Mouse (Mus musculus) embryonic stem cell, embryonic (primary cell): ENCODE measurements at regions not wholly inside any gene's neighbourhood (a gene's known extent, or its start where the extent isn't known, plus 50 kb on each side); places are given as distances from the start of the nearest gene placed in this dataset.

Experiments
- CTCF ChIA-PET, 4 experiments: fragments of 300-600 bp in 2 of 4; fragments of 350-600 bp in 2 of 4; sonication (Branson Sonifier 250); formaldehyde crosslinking; loops; one replicate each; lab custom pipeline; 2022; ENCODE audit warnings: inconsistent platforms in 2 of 4; lab: Charles Lee
- POLR2A ChIA-PET, 4 experiments: fragments of 300-600 bp in 2 of 4; fragments of 350-600 bp in 2 of 4; sonication (Branson Sonifier 250); formaldehyde crosslinking; loops; one replicate each; lab custom pipeline; 2022; ENCODE audit warnings: antibody characterized with exemption in 4 of 4, inconsistent platforms in 1 of 4; lab: Charles Lee

DNA sequence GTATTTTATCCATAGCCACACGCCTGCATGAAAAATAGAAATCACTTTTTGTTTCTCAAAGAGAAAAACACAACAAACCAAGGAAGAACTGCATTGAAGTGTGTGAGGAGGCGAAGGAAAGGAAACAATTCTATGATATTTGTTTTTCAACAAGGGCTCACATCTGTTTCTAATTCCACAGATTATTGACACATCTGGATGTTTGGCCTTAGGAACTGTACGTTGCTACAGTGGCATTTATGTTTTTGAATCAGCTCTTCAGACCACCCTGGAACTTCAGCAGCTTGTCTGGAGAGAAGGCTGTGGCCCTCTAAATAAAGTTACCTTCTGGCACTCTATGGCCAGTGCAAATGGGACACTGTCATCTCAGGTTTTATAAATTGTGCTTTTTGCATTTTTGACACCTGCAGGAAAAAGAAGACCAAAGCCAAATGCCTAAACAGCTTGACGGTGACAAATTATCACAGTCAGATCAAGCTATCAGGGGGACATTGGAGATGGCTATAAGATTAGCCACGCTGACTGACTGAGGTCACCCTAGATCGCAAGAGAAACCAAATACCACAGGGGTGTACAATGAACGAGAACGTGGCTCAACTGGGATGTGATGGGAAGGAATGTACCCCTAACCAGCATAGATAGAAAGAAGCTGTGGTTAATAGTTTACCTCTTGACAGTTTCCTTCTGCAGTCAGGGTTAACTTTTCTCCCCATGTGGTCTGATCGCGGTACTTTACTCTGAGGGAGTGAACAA is 182.0 kb downstream of the Klf5 start:
- ChIA-PET POLR2A (interaction anchor here in 2 of 4 experiments (0.7 to 2.1 kb wide), 4 partner anchors 24 to 182 kb away, joined by 3 to 6 read pairs (median 4); partner anchors contain the start of gene Klf5 (in 1 of the 2)), CTCF (no interaction called here)

DNA sequence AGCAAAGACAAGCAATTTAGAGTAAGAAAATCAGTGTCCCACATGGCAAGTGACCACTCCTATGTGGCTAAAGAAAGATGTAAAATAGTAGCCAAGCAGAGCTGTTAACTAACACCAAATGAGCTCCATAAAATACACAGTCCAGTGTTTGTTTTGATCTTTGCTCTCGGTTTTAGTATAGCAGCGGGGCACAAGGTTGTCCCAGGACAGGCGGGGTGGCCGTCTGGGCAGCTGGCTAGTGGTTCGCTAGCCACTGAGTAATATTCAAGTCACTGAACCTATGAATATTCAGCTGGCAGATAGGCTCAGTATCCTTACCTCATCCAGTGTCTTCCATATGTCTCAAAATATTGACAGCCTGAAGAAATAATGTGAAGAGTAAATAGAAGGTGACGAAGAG is 189.5 kb downstream of the Klf5 start:
- POLR2A ChIA-PET = interaction anchor here in 2 of 4 experiments (0.9 to 1.5 kb wide), 3 partner anchors 22 to 52 kb away, joined by 3 to 5 read pairs (median 4); no protein-coding TSS in a partner anchor
- CTCF ChIA-PET = no interaction called here

DNA sequence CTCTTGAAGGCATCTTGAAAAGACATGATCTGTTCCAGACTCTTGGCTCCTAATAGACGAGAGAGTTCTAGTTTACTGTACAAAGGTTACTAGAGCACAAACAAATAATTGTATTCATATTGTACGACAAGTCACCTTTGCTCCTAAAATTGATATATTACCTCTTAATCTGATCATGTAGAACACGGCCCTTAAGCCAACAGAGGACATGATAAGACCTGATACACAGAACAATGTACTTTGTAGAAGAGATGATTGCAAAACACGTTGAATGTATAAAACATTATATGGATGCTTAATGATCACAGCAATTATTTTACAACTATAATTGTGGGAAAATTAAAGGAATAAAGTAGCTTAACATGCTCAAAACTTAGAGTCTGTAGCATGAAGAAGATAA is 194.7 kb downstream of the Klf5 start:
- ChIA-PET CTCF (no interaction called here), POLR2A (no interaction called here)

DNA sequence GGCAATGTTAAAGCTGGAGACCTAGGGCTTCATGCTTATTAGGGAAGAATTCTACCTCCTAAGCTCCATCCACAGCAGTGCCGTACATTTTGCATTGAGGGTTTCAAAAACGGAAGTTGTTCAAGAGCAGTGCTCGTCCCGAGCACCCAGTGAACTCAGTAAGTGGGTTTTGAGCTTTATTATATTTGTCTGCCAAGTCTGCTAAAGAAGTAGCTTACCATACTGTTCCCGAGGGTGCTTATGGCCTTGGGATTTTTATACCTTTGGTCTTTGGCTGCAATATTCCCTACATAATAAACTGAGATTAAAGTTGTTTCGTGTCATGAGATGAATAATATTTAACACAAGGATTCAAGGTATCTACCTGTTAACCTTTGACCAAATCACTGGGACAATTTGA is 195.2 kb downstream of the Klf5 start:
- ChIA-PET CTCF (no interaction called here), POLR2A (interaction anchor here in 1 of 4 experiments (0.6 kb wide), 1 partner anchor 99 kb away, joined by 3 read pairs; no protein-coding TSS in a partner anchor)

DNA sequence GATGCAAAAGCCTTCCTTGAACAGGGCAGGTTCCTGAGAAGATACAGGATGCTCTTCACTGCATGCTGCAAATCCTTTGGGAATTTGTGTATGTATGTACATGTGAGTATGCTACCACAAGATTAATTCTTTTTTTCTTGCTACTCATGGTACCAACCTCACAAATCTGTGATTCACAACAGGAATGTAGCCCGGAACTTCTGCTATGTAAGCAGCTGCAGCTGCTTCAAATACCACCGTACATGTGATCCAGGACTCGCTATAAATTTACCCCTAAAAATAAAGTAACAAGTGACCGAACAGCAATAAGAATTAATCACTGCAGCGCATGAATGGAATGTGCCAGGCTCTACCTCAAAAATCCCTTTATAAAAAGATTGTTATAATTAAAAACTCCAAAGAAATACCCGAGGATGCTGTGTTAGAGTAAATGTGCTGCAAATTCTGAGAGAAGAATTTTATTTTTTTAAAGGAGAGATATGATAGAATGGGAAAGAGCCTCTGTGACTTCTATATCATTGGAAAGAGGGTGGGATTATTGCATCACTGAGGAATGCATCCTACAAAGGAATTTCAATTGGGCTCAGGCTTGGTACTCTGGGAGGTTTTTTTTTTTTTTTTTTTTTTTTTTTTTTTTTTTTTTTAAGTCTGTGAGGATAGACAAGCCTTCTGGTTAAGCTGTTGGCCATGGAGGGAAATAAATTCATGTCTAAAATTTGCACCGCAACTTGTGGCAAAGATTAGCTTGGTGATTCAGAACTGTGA is 201.2 kb downstream of the Klf5 start:
- ChIA-PET POLR2A (interaction anchor here in 1 of 4 experiments (0.6 to 1.4 kb wide), 4 partner anchors 14 to 131 kb away, joined by 3 to 6 read pairs (median 3); no protein-coding TSS in a partner anchor), CTCF (interaction anchor here in 2 of 4 experiments (0.6 kb wide), 2 partner anchors 209 to 261 kb away, joined by 3 to 5 read pairs; no protein-coding TSS in a partner anchor)

DNA sequence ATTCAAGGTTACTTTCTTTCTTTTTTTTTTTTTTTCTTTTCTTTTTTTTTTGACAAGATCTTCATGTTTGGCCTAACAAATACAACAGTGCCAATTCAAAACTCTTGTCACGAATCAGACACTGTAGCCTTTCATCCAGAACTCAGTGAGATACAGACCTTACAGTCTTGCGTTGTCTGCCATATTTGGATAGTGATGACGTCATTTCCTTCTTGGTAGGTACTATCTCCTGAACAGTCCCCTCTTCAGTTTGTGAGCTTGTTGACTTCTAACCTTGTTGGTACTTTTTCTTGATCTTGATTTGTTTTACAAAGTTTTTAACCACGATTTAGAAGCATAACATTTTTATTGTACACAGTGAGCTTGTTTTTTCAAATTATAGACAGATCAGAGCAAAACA is 206.4 kb downstream of the Klf5 start:
- POLR2A ChIA-PET = interaction anchor here in 3 of 4 experiments (0.6 to 1.2 kb wide), 5 partner anchors 10 to 342 kb away, joined by 3 to 6 read pairs (median 4); no protein-coding TSS in a partner anchor
- CTCF ChIA-PET = interaction anchor here in 1 of 4 experiments (0.7 kb wide), 1 partner anchor 60 kb away, joined by 3 read pairs; no protein-coding TSS in a partner anchor

DNA sequence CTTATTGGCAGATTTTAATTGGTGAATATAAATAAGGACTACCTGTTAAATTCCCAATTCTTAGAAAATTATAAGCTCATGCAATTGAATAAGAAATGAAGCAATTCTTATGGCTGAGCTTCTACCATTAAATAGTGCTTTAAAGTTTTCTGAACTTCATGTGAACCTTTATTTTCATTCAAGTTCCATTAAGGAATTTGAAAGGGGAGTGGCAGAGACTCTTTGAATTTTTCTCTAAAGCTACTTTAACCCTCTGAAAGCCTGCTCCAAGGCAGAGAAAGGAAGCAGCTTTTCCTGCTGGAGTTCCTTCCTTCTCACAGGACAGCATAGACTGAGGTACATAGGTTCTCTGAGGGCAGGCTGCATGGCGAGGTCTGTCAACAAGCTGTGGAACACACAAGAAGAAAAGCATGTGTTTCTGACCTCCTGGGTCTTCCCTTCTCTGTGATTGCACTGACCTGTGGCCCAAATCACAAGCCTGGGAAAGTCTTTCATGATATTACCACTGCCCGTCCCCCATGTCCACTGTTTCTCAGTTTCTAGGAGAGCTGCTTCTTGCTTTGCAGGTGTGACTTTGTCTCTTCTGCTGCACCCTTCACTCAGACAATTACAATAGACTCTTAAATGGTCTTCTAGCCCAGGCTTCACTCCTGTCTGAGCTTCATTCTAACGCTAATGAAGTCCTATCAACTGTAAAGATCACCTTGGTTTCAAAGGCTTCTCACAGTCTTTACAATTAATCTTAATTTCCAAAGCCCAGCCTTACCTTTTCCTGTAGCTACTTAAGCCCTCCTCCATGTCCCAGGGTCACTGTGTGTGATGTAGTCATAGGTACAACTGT is 211.4 kb downstream of the Klf5 start:
- ChIA-PET CTCF (interaction anchor here in 1 of 4 experiments (1.0 kb wide), 1 partner anchor 368 kb away, joined by 3 read pairs; no protein-coding TSS in a partner anchor), POLR2A (interaction anchor here in 3 of 4 experiments (0.6 to 2.2 kb wide), 66 partner anchors 9 to 551 kb away, joined by 3 to 18 read pairs (median 4); partner anchors contain the start of genes Dis3 (in 2 of the 3), Klf5 (in 2 of the 3) and Pibf1 (in 2 of the 3))

DNA sequence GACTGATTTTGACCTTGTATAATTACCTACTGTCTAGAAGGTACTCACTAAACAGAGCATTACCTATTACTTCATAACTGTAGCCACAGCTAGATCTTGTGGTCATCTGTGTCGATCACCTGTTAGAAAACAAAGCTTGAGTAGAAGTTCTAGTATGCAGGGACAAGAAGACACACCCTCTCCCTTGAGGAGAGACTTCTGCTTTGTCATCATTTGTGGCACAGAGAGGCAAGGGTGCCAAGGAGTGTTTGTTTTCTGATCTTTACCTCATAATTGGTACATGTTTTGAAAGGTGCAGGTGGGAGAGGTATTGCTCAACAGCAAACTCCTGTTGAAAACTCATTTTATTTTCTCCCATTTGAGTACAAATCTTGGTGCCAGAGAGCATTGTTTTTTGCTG is 217.0 kb downstream of the Klf5 start:
- CTCF ChIA-PET = no interaction called here
- POLR2A ChIA-PET = interaction anchor here in 1 of 4 experiments (1.2 to 1.6 kb wide), 3 partner anchors 174 to 191 kb away, joined by 3 read pairs; no protein-coding TSS in a partner anchor

DNA sequence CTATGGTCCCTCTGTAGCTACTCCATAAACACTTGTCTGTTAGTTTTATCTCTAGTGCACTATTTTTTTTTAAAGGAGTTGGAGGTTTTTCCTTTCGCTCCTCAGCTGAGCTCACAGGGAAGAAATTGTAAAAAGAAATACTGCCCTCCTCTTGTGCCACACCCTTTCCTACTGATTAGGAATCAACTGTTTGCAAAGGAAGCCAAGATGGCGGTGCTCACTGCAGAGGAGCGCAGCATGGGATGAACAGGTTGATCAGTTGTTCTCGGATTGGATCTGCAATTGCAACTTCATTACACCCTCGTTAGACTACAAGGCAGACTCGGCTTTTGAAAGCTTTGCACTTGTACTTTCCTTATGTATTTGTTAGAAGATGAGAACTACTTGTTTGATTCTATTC is 218.2 kb downstream of the Klf5 start:
- ChIA-PET POLR2A (interaction anchor here in 2 of 4 experiments (0.9 to 1.6 kb wide), 7 partner anchors 10 to 218 kb away, joined by 3 to 4 read pairs (median 3); partner anchors contain the start of gene Klf5 (in 1 of the 2)), CTCF (no interaction called here)

DNA sequence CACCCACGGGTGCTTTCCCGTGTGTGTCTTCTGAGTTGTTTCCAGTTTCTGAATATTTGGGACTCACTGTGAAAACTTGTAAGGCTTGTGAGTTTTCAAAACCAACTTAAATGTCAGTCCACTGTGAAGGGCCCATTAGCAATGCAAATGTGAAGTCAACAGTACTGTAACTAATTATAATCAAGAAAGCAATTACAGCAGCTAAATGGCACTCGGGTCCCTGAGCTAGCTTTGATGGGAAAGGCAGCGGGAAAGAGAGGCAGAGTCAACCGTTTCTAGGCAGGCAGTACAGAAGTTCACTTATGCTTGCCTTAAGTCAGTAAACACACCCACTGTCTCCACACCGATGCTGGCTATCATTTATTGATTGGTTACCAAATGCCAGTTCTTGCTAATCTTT is 221.9 kb downstream of the Klf5 start:
- ChIA-PET POLR2A (interaction anchor here in 1 of 4 experiments (2.0 kb wide), 1 partner anchor 10 kb away, joined by 7 read pairs; no protein-coding TSS in a partner anchor), CTCF (no interaction called here)

DNA sequence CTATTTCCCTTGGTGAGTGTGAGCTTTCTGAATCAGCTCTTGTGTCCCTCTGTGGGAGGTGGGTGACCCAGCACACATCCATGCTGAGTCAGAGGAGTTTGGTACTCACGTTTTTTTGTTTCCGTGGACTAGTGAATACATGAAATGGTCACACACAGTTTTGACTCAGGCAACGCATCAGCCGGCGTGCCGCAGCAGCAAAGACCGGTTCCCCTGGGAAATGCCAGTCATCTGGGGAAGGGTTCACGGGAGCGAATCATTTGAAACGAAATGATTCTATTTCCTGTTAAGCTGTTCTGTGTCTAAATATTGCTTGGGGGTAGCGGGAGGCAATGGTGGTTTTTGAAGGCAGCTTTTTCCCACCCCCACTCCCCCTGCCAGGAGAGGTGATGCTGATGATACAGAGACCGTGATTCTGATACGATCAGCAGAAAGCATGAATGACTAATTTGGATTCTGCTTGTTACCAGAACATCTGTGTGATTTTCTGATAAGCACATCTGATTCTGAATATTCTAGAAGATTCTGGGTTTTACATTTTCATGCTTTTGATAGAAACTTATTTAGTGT is 223.5 kb downstream of the Klf5 start:
- POLR2A ChIA-PET = interaction anchor here in 2 of 4 experiments (1.1 to 2.0 kb wide), 4 partner anchors 11 to 249 kb away, joined by 3 to 8 read pairs (median 5); no protein-coding TSS in a partner anchor
- CTCF ChIA-PET = interaction anchor here in 1 of 4 experiments (0.6 kb wide), 1 partner anchor 70 kb away, joined by 3 read pairs; no protein-coding TSS in a partner anchor

DNA sequence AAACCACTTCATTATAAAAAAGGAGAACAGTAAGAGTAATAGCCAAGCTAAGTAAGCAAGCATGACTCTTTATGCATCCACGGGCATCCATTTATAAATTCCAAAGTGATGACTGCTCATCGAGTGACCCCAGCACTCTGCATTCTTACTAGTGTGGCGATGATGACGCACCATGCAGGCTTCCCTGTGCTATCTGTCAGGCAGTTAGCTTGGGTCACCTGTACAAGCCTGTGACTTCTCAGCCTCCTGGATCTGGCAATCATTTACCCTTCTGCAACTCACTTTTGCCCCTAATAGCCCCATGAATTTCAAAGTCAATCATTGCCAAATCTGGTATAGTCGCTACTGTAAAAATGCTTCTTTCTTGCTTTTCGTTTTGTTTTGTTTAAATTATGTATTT is 237.3 kb downstream of the Klf5 start:
- ChIA-PET POLR2A (interaction anchor here in 2 of 4 experiments (1.2 to 1.4 kb wide), 3 partner anchors 25 to 196 kb away, joined by 3 to 4 read pairs (median 3); no protein-coding TSS in a partner anchor), CTCF (no interaction called here)

DNA sequence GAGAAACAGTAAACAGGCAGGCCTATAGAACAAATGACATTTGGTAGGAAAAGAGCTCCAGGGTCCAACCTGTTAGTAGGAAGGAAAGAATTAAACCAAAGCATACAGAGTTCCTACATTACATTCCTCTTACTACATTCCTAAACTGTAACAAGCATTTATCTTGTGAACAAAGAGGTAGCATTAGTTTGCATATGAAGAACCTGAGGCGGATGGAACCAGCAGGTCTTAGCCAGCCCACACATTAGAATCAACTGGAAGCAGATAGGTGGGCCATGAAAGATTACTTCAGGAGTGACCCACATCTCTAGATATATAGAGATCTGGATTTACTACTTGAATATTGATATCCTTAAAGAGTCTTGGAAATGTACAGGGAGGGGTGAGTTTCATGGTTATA is 238.8 kb downstream of the Klf5 start:
- CTCF ChIA-PET = interaction anchor here in 1 of 4 experiments (1.1 kb wide), 1 partner anchor 357 kb away, joined by 3 read pairs; no protein-coding TSS in a partner anchor
- POLR2A ChIA-PET = interaction anchor here in 3 of 4 experiments (1.0 to 1.9 kb wide), 4 partner anchors 9 to 197 kb away, joined by 3 to 5 read pairs (median 4); no protein-coding TSS in a partner anchor

DNA sequence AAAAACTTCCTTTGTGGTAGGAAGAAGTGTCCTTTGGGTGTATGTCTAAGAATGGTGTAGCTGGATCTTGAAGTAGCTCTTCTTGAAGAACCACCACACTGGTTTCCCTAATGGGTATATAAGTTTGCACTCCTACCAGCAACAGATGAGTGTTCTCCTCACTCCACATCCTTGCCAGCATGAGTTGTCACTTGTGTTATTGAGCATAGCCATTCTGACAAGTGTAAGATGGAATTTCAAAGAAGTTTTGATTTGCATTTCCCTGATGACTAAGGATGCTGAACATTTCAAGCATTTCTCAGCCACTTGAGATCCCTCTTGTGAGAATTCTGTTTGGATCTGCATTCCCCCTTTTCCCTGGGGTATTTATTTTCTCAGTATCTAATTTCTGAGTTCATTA is 243.2 kb downstream of the Klf5 start:
- POLR2A ChIA-PET = no interaction called here
- CTCF ChIA-PET = no interaction called here

DNA sequence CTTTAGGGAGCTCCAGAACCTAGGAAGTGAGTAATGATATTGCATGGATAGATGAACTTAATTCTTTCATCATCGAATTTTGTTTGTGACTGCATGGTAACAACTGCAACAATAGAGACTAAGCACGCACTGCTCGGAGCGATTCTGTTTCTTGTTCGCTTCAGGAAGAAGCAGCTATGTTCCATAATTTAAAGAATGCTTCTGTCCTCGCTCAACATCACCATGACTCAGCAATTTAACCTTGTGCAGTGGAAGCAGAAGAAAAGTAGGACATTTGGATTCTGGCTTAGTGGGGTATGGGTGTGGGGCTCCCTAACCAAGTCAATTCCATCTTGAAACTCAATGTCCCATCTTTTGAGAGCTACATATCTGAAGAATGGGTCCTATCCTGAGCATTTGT is 249.4 kb downstream of the Klf5 start:
- ChIA-PET POLR2A (interaction anchor here in 1 of 4 experiments (0.8 to 1.5 kb wide), 4 partner anchors 11 to 141 kb away, joined by 3 to 6 read pairs (median 3); no protein-coding TSS in a partner anchor), CTCF (no interaction called here)

DNA sequence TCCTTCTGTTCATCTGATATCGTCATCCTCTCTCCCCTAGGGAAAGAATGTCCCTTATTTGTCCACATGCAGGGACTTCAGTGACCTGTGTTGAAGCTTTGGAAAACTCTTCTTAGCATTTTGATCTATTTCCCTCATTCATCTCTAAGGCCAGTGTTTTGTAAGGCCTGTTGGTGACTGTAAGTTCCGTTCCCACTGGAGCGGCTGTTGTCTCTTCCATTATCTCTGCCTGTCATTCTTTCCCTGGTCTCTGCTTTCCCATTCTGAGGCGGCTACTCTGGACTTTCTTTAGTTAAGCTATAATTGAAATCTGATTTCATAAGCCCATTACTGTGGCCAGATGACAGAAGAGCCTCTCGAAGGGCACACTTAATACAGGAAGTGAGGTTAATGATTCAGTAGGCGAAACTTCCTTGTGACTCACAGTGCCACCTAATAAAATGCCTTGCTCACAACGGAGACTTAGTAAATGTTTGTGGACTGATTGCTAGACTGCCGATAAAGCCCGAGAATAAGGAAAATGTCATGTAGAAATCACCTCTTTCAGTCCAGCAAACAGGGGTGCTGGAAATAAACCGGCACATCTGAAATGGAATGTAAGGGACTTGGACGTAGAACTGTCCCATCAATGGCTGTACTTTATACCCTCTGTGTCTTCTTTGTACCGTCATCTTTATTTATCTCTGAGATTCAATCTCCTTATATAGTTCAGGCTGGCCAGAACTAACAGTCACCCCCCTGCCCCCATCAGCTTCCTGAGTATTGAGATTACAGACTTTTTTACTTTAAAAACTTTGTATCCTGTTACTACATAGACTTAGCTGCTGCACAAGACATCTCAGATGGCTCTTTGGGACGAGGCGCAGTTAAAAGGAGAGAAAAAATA is 250.1 kb downstream of the Klf5 start:
- ChIA-PET CTCF (no interaction called here), POLR2A (interaction anchor here in 1 of 4 experiments (0.8 to 1.5 kb wide), 5 partner anchors 11 to 167 kb away, joined by 3 to 6 read pairs (median 3); no protein-coding TSS in a partner anchor)
